Mouse (Mus musculus): ENCODE data around the gene Jph2. TPM values are rescaled to one million over a fixed set of nuclear protein-coding genes. Genes with fewer than 3 reads are reported as not detected.
A peak's percentile ranks its signal among the peaks of the same experiment; 100 is the strongest.

Gene Jph2
- 0.19 and 0.26 TPM in 2 replicates for polyA plus RNA-seq (2014; fragmentation: Nextera tagmentation; extraction: Ambion mirVana)

DNA sequence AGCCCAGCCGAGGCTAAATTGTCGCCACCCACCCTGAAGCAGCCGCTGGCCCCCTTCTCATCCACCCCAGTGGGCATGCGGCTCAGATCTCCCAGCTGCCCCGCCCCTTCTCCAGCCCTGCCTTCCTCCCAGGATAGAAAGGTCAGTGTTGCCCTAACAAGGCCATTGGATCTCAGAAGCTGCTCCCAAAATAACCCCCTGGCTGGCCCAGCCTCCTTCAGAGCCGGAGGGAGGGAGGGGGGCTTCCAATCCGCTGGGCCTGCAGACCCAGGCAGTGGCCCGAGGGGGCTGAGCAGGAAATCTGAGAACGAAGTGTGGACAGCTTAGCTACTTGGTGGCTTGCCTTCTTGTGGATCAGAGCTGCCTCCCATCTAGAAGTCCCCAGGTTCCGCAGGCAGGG, at the start of gene Jph2:
Jph2 (minus strand) TSS at position 89 of the 400 bp plus-strand sequence.
- Histone ChIP-seq H3K4me3 (ENCODE audit: low read depth, low read length) (no peak within 1 kb of the TSS), H3K36me3 (ENCODE audit: control insufficient read depth, insufficient read depth, low read length) (no peaks in the 10 kb centered on the region), H3K4me2 (peak within 1 kb of the TSS; percentile 44), H3K9me3 (ENCODE audit: control insufficient read depth, low read length) (no peaks in the 10 kb centered on the region), H3K9ac (ENCODE audit: low read depth, low read length) (no peak within 1 kb of the TSS), H3K27me3 (replicated peaks; ENCODE audit: control insufficient read depth, insufficient read depth, low read length) (0 out of 2 replicates have a peak, but pooled peaks cover 4% of the 10 kb centered on the region), H3K27ac (ENCODE audit: low read depth, low read length) (no peak within 1 kb of the TSS), H3K4me1 (replicated peaks; ENCODE audit: control insufficient read depth, insufficient read depth, low read length) (no peaks in the 10 kb centered on the region; the same call in 1 of the 2 replicates)
- no peak for ATAC-seq (replicated peaks; ENCODE audit: low FRiP score)
- DNase-seq (ENCODE audit: low spot score), result no peak
- WGBS, result 22% methylated on average over 10 of the region's 10 CpGs

DNA sequence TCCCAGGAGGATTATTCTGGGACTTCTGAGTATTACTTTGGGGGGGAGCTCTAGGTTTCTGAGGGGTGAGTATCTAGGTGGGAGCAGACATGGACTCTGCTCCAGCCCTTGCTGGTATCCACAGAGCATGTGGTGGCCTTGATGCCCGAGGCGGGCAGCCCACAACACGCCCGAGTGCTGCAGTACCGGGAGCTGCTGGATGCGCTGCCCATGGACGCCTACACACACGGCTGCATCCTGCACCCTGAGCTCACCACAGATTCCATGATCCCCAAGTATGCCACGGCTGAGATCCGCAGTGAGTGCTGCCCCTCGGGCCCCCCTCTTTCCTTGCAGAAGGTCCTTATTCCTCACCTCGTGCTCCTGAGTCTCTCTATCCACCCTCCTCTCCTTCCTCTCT, 49.6 kb upstream of the Jph2 start:
- Histone ChIP-seq H3K4me3 (ENCODE audit: low read depth, low read length) (no peak overlapping the region), H3K9me3 (ENCODE audit: control insufficient read depth, low read length) (no peaks in the 10 kb centered on the region), H3K9ac (ENCODE audit: low read depth, low read length) (no peak overlapping the region), H3K4me1 (replicated peaks; ENCODE audit: control insufficient read depth, insufficient read depth, low read length) (no peaks in the 10 kb centered on the region), H3K36me3 (ENCODE audit: control insufficient read depth, insufficient read depth, low read length) (no peaks in the 10 kb centered on the region), H3K27me3 (replicated peaks; ENCODE audit: control insufficient read depth, insufficient read depth, low read length) (no peaks in the 10 kb centered on the region), H3K4me2 (no peak overlapping the region), H3K27ac (ENCODE audit: low read depth, low read length) (no peak overlapping the region)
- ATAC-seq (replicated peaks; ENCODE audit: low FRiP score) (no peak), DNase-seq (ENCODE audit: low spot score) (no peak)
- whole genome bisulfite sequencing, result 75% methylated on average over 12 of the region's 12 CpGs

DNA sequence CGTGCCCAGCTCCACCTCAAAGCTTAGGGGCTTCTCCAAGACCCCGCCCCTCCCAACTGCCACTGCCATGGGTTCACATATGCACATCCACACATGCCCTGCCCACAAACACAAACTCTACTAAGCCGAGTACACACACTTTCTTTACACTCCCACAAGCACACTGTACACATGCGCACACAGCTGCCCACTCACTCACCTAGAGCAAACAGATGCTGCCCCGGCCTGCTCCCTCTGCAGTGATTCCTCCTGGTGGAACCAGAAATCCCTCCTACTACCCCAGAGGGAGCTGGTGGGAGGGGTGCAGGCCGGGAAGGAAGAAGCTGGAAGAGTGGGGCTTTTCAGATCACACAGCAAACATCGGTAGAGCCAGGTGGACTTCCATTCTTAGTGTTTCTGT, 46.2 kb upstream of the Jph2 start:
- Histone ChIP-seq H3K27ac (ENCODE audit: low read depth, low read length) (no peak overlapping the region), H3K36me3 (ENCODE audit: control insufficient read depth, insufficient read depth, low read length) (no peaks in the 10 kb centered on the region), H3K9ac (ENCODE audit: low read depth, low read length) (no peak overlapping the region), H3K4me2 (no peak overlapping the region), H3K27me3 (replicated peaks; ENCODE audit: control insufficient read depth, insufficient read depth, low read length) (peaks cover 2% of the 10 kb centered on the region), H3K9me3 (ENCODE audit: control insufficient read depth, low read length) (no peaks in the 10 kb centered on the region), H3K4me3 (ENCODE audit: low read depth, low read length) (no peak overlapping the region), H3K4me1 (replicated peaks; ENCODE audit: control insufficient read depth, insufficient read depth, low read length) (no peaks in the 10 kb centered on the region)
- DNase-seq (ENCODE audit: low spot score) (no peak), ATAC-seq (replicated peaks; ENCODE audit: low FRiP score) (no peak)
- WGBS, result 55% methylated on average over 7 of the region's 7 CpGs

DNA sequence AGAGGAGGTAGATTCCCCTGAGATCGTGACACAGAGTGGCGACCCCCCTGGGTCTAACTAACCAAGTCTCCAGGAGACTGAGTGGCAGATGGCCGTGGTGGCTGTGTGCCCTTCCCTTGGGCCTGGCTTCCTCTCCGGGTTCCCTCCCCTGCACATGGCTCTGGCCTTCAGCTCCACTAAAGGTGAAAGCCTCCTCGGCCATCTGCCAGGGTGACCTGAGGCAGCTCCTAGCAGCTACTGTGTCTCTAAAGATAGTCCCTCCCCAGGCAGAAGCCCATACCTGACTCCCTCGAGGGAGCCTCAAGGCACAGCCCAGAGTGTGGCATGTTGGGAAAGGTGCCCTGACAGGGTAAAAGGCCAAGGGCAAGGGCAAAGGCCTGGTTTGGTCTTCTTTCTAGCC, 45.8 kb upstream of the Jph2 start:
- Histone ChIP-seq H3K4me3 (ENCODE audit: low read depth, low read length) (no peak overlapping the region), H3K4me2 (no peak overlapping the region), H3K4me1 (replicated peaks; ENCODE audit: control insufficient read depth, insufficient read depth, low read length) (no peaks in the 10 kb centered on the region), H3K36me3 (ENCODE audit: control insufficient read depth, insufficient read depth, low read length) (no peaks in the 10 kb centered on the region), H3K9ac (ENCODE audit: low read depth, low read length) (no peak overlapping the region), H3K27me3 (replicated peaks; ENCODE audit: control insufficient read depth, insufficient read depth, low read length) (peaks cover 7% of the 10 kb centered on the region), H3K9me3 (ENCODE audit: control insufficient read depth, low read length) (no peaks in the 10 kb centered on the region), H3K27ac (ENCODE audit: low read depth, low read length) (no peak overlapping the region)
- ATAC-seq (replicated peaks; ENCODE audit: low FRiP score) (no peak), DNase-seq (ENCODE audit: low spot score) (no peak)
- WGBS, result 59% methylated on average over 6 of the region's 6 CpGs

DNA sequence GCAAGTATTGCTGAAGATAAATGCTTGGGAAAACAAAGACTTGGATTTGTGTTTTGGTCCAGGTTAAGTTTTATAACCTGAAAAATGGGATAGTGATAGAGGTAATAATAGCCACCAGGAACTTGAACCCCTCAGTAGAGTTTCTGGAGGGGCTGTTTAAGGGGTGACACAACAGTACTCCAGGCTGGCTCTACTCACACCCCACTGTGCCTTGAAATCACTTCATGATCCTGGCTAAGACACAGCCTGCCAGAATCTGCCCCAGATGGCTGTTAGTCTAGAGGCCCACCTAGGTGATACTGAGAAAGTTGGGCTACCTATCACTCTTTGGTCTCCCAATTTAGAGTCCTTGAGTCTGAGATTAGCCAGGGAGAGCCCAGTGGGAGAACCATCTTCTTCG, 41.7 kb upstream of the Jph2 start:
- Histone ChIP-seq H3K36me3 (ENCODE audit: control insufficient read depth, insufficient read depth, low read length) (no peaks in the 10 kb centered on the region), H3K9ac (ENCODE audit: low read depth, low read length) (no peak overlapping the region), H3K27ac (ENCODE audit: low read depth, low read length) (no peak overlapping the region), H3K4me2 (no peak overlapping the region), H3K9me3 (ENCODE audit: control insufficient read depth, low read length) (no peaks in the 10 kb centered on the region), H3K4me3 (ENCODE audit: low read depth, low read length) (no peak overlapping the region), H3K27me3 (replicated peaks; ENCODE audit: control insufficient read depth, insufficient read depth, low read length) (peaks cover 18% of the 10 kb centered on the region), H3K4me1 (replicated peaks; ENCODE audit: control insufficient read depth, insufficient read depth, low read length) (no peaks in the 10 kb centered on the region)
- 56% methylated on average over 1 of the region's 1 CpGs for WGBS
- DNase-seq (ENCODE audit: low spot score) (no peak), ATAC-seq (replicated peaks; ENCODE audit: low FRiP score) (no peak)

DNA sequence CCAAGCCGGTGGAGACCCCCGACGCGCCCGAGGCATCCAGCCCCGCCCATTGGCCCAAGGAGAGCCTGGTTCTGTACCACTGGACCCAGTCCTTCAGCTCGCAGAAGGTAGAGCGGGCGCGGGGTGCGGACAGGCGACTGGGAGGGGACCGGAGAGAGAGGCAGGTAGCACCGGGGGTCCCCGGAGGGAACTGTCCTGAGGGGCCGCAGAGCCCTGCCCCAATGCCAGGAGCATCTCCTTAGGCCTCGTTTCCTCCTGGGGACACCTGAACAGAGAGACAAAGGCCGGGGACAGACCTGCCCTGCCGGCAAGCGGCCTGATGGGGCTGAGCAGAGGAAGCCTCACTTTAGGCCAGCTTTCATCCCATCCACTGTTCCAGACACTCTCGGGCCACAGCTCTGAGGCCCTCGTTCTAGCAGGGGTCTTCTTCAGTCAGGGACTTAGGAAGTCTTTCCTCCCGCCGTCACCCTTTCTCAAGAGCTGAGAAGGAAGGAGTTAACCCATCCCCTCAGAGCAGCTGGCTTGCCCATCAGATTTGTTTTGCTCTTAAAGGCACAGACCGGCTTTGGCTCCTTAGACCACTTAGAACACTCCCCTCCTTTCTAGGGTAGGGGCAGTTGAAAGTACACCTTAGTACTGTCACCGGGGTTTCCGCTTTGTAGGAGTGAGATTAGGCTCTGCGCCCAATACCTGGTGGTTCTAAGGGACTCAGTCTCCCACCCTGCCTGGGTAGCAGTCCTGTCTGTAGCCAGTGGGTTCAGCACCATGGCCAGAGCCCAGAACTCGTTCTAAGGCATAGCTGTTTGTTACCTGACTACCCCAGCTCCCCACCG, 41.0 kb upstream of the Jph2 start:
- DNase-seq (ENCODE audit: low spot score) (peak; percentile 46), ATAC-seq (replicated peaks; ENCODE audit: low FRiP score) (no peak)
- H3K36me3 ChIP-seq (ENCODE audit: control insufficient read depth, insufficient read depth, low read length), result no peaks in the 10 kb centered on the region

DNA sequence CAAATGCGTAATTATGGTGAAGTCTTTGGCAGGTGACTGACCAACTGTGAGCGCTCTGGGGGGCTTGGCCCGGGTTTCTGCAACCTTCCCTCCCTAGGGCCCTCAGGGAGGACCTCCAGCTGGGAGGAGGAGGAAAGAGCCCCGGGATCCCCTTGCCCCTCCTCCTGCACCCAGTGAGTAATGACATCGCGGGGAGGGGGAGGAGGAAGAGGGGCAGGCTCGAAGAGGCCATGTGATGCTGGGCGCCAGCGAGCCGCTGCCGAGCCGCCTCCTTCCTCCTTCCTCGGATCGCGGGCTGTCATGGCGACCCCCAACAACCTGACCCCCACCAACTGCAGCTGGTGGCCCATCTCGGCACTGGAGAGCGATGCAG, 40.4 kb upstream of the Jph2 start, which contains the start of gene Gdap1l1:
Gdap1l1 (plus strand) TSS at position 231 of the 373 bp plus-strand sequence.
- Histone ChIP-seq H3K9ac (ENCODE audit: low read depth, low read length) (no peak within 1 kb of the TSS), H3K9me3 (ENCODE audit: control insufficient read depth, low read length) (no peaks in the 10 kb centered on the region), H3K36me3 (ENCODE audit: control insufficient read depth, insufficient read depth, low read length) (no peaks in the 10 kb centered on the region), H3K4me2 (peak within 1 kb of the TSS; percentile 53), H3K4me3 (ENCODE audit: low read depth, low read length) (peak within 1 kb of the TSS; percentile 35; the same call in 1 of the 2 replicates), H3K4me1 (replicated peaks; ENCODE audit: control insufficient read depth, insufficient read depth, low read length) (no peaks in the 10 kb centered on the region), H3K27me3 (replicated peaks; ENCODE audit: control insufficient read depth, insufficient read depth, low read length) (peaks cover 18% of the 10 kb centered on the region), H3K27ac (ENCODE audit: low read depth, low read length) (no peak within 1 kb of the TSS)
- no peak for ATAC-seq (replicated peaks; ENCODE audit: low FRiP score)
- DNase-seq (ENCODE audit: low spot score), result no peak
- 3% methylated on average over 15 of the region's 18 CpGs for WGBS

More for the DNA sequence above, 41.0 kb upstream of the Jph2 start:
- 3% methylated on average over 30 of the region's 30 CpGs for WGBS
- peak overlapping the region; percentile 35; the same call in 1 of the 2 replicates for H3K4me3 ChIP-seq (ENCODE audit: low read depth, low read length)
- no peaks in the 10 kb centered on the region for H3K9me3 ChIP-seq (ENCODE audit: control insufficient read depth, low read length)
- peak overlapping the region; percentile 53 for H3K4me2 ChIP-seq
- peaks cover 18% of the 10 kb centered on the region for H3K27me3 ChIP-seq (replicated peaks; ENCODE audit: control insufficient read depth, insufficient read depth, low read length)
- H3K9ac ChIP-seq (ENCODE audit: low read depth, low read length), result no peak overlapping the region
- no peak overlapping the region for H3K27ac ChIP-seq (ENCODE audit: low read depth, low read length)
- no peaks in the 10 kb centered on the region for H3K4me1 ChIP-seq (replicated peaks; ENCODE audit: control insufficient read depth, insufficient read depth, low read length)

DNA sequence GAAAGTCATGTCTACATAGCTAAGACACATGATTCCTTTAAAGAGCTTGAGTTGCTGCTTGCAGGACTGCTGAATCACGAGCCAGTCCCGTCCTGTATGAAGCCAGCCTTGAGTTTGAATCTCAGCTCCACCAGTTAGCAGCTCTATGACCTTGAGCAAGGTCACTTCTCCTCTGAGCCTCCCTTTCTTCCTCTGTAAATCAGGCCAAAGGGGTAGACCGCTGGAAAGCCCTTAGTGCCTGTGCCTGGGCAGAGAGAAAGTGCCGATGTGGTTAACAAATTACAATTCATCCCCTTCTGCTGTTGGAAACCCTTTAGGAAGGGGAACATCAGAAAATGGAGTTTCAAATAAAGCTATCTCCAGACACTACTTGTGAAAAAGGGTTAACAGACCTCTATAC, 40.0 kb upstream of the Jph2 start:
- Histone ChIP-seq H3K27ac (ENCODE audit: low read depth, low read length) (no peak overlapping the region), H3K4me3 (ENCODE audit: low read depth, low read length) (no peak overlapping the region), H3K9me3 (ENCODE audit: control insufficient read depth, low read length) (no peaks in the 10 kb centered on the region), H3K4me2 (no peak overlapping the region), H3K9ac (ENCODE audit: low read depth, low read length) (no peak overlapping the region), H3K36me3 (ENCODE audit: control insufficient read depth, insufficient read depth, low read length) (no peaks in the 10 kb centered on the region), H3K4me1 (replicated peaks; ENCODE audit: control insufficient read depth, insufficient read depth, low read length) (no peaks in the 10 kb centered on the region), H3K27me3 (replicated peaks; ENCODE audit: control insufficient read depth, insufficient read depth, low read length) (peaks cover 18% of the 10 kb centered on the region)
- 47% methylated on average over 4 of the region's 4 CpGs for WGBS
- DNase-seq (ENCODE audit: low spot score) (no peak), ATAC-seq (replicated peaks; ENCODE audit: low FRiP score) (no peak)

DNA sequence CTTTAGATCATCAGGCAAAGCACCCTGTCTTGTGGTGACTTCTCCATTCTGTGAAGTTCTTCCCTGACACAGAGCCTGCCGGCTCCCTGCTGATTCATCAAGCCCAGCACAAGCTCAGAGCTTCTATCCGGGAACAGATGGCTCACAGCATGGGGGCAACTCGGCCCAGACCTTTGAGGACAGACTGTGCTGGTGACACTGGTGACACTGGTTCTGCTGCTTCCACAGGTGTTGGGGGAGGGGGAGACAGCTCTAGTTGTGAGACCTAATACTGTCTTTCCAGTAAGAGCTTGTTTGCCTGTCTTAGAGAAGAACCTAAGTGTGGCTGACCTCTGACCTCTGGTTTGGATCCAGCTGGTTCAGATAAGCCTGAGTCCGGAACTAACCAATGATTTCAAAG, 36.2 kb upstream of the Jph2 start:
- H3K9ac ChIP-seq (ENCODE audit: low read depth, low read length), result no peak overlapping the region
- H3K4me2 ChIP-seq, result no peak overlapping the region
- H3K36me3 ChIP-seq (ENCODE audit: control insufficient read depth, insufficient read depth, low read length), result no peaks in the 10 kb centered on the region
- no peak overlapping the region for H3K4me3 ChIP-seq (ENCODE audit: low read depth, low read length)
- ATAC-seq (replicated peaks; ENCODE audit: low FRiP score) (no peak), DNase-seq (ENCODE audit: low spot score) (no peak)
- peaks cover 16% of the 10 kb centered on the region for H3K27me3 ChIP-seq (replicated peaks; ENCODE audit: control insufficient read depth, insufficient read depth, low read length)
- H3K4me1 ChIP-seq (replicated peaks; ENCODE audit: control insufficient read depth, insufficient read depth, low read length), result no peaks in the 10 kb centered on the region
- H3K27ac ChIP-seq (ENCODE audit: low read depth, low read length), result no peak overlapping the region
- no peaks in the 10 kb centered on the region for H3K9me3 ChIP-seq (ENCODE audit: control insufficient read depth, low read length)
- WGBS, result 13% methylated on average over 4 of the region's 4 CpGs

Measured in liver, embryonic 11.5 days (tissue).